ENCODE assay signal across 8 mouse cellular contexts in genomic region chr5:52191180-52191468, GRCm38 (mm10). TPM values are rescaled to one million over a fixed set of nuclear protein-coding genes. Genes with fewer than 3 reads are reported as not detected.
DNase-seq lines count a peak whose midpoint lies in the region; ATAC-seq and TF ChIP-seq lines count a peak whose summit lies in the region.

No protein-coding gene starts in this region.

- no peak for ATAC-seq in lung, embryonic 15.5 days (ENCODE audit: borderline replicate concordance, extremely low read depth, low FRiP score, low TSS enrichment)
- ATAC-seq in liver, postnatal 0 days = no peak

- no peaks in the 10 kb centered on the region for H3K36me3 ChIP-seq in lung, embryonic 15.5 days
- peaks cover 6% of the 10 kb centered on the region for H3K36me3 ChIP-seq in hindbrain, embryonic 10.5 days
- no peaks in the 10 kb centered on the region for H3K36me3 ChIP-seq in liver, postnatal 0 days (replicated peaks; ENCODE audit: insufficient read depth, low read length)

- H3K27ac ChIP-seq in lung, embryonic 15.5 days = no peak overlapping the region
- no peak overlapping the region for H3K27ac ChIP-seq in hindbrain, embryonic 10.5 days
- H3K27ac ChIP-seq in liver, postnatal 0 days (ENCODE audit: low read depth) = peak overlapping the region; percentile 94

- H3K4me3 ChIP-seq in lung, embryonic 15.5 days = peak overlapping the region; percentile 58
- H3K4me3 ChIP-seq in hindbrain, embryonic 10.5 days = peak overlapping the region; percentile 98
- peak overlapping the region; percentile 100 for H3K4me3 ChIP-seq in liver, postnatal 0 days (ENCODE audit: low read depth, low read length)

- H3K4me1 ChIP-seq in lung, embryonic 15.5 days = peaks cover 18% of the 10 kb centered on the region
- H3K4me1 ChIP-seq in hindbrain, embryonic 10.5 days (replicated peaks) = peaks cover 20% of the 10 kb centered on the region
- peaks cover 19% of the 10 kb centered on the region for H3K4me1 ChIP-seq in liver, postnatal 0 days (ENCODE audit: insufficient read depth)

- DNase-seq in lung, postnatal 36 days = no peak
- DNase-seq in c-Kit-negative CD71-positive TER-119-positive erythroid progenitor cells, embryonic 14.5 days (ENCODE audit: low read depth, low spot score) = peak; percentile 29
- no peak for DNase-seq in hindbrain, embryonic 10.5 days (ENCODE audit: low spot score)
- DNase-seq in liver, postnatal 0 days = no peak
- DNase-seq in right cerebral cortex, postnatal 25 days = no peak
- no peak for DNase-seq in frontal cortex, postnatal 25 days (ENCODE audit: low spot score in 2 of 2)
- DNase-seq in spleen, postnatal 4 days (ENCODE audit: low spot score in 2 of 2) = no peak

- 68% methylated on average over 1 of the region's 1 CpGs for whole genome bisulfite sequencing in lung, embryonic 15.5 days
- 47% methylated on average over 1 of the region's 1 CpGs for WGBS in hindbrain, embryonic 10.5 days
- 26% methylated on average over 1 of the region's 1 CpGs for WGBS in liver, postnatal 0 days (ENCODE audit: insufficient replicate concordance)

- H3K9ac ChIP-seq in lung, embryonic 15.5 days = peak overlapping the region; percentile 94
- peak overlapping the region; percentile 99 for H3K9ac ChIP-seq in liver, postnatal 0 days (replicated peaks)

- H3K9me3 ChIP-seq in lung, embryonic 15.5 days = no peaks in the 10 kb centered on the region
- H3K9me3 ChIP-seq in hindbrain, embryonic 10.5 days = no peaks in the 10 kb centered on the region
- no peaks in the 10 kb centered on the region for H3K9me3 ChIP-seq in liver, postnatal 0 days (ENCODE audit: low read length)

- H3K4me2 ChIP-seq in lung, embryonic 15.5 days = peak overlapping the region; percentile 75
- H3K4me2 ChIP-seq in liver, postnatal 0 days (ENCODE audit: low read depth, low read length) = peak overlapping the region; percentile 84

- H3K27me3 ChIP-seq in lung, embryonic 15.5 days = no peaks in the 10 kb centered on the region
- no peaks in the 10 kb centered on the region for H3K27me3 ChIP-seq in hindbrain, embryonic 10.5 days (ENCODE audit: insufficient read depth, poor library complexity, severe bottlenecking)
- no peaks in the 10 kb centered on the region for H3K27me3 ChIP-seq in liver, postnatal 0 days (ENCODE audit: insufficient read depth, low read length)

- TF ChIP-seq CTCF in liver, postnatal 0 days (IDR thresholded peaks at IDR 0.05; ENCODE audit: low read depth) = no peak

- no peak for TF ChIP-seq EP300 in liver, postnatal 0 days (IDR thresholded peaks at IDR 0.05; ENCODE audit: low read depth)

RNA-seq across cellular contexts. Expression of gene Dhx15, which starts 0.8 kb away (rescaled TPM):
- 166 and 171 TPM in 2 replicates for polyA plus RNA-seq in lung, embryonic 15.5 days (2015; fragmentation: Nextera tagmentation; extraction: Ambion mirVana)
- 174 and 201 TPM in 2 replicates for polyA plus RNA-seq in hindbrain, embryonic 10.5 days (2016; fragmentation: Nextera tagmentation; extraction: Ambion mirVana)
- polyA plus RNA-seq in liver, postnatal 0 days (2015; fragmentation: Nextera tagmentation; extraction: Ambion mirVana) = 36.0 and 39.3 TPM in 2 replicates
